Mouse (Mus musculus): Measurements from ENCODE around the gene Kif23. TPM values are rescaled to one million over a fixed set of nuclear protein-coding genes. Genes with fewer than 3 reads are reported as not detected.

Gene Kif23
- total RNA-seq, 2 experiments from 2014 or later = 59.4 to 95.0 TPM

- no peak for ATAC-seq (replicated peaks; ENCODE audit: low FRiP score, low TSS enrichment, poor library complexity, severe bottlenecking)
These were observed 74.7 kb downstream of the Kif23 start for GRCm38 (mm10) chr9:61871839-61872238.

GRCm38 (mm10) chr9:61867659-61868058 is 78.9 kb downstream of the Kif23 start:
- no peak for ATAC-seq (replicated peaks; ENCODE audit: low FRiP score, low TSS enrichment, poor library complexity, severe bottlenecking)

Other genes with a start within 250 kb of the Kif23 start
- 5,809 and 5,838 TPM in 2 replicates for gene Rplp1, start 32.2 kb downstream of the Kif23 start, total RNA-seq (2014; fragmentation: Nextera tagmentation)
- gene Rplp1, start 32.2 kb downstream of the Kif23 start, total RNA-seq (2017) = 6,867 and 6,903 TPM in 2 replicates
- 1.5 TPM in 1 of 2 replicates, not detected in the other for gene Paqr5, start 80.1 kb upstream of the Kif23 start, total RNA-seq (2014; fragmentation: Nextera tagmentation)
- gene Paqr5, start 80.1 kb upstream of the Kif23 start, total RNA-seq (2017) = 0.65 TPM in 1 of 2 replicates, not detected in the other
- 7.5 and 8.5 TPM in 2 replicates for gene Glce, start 175.9 kb upstream of the Kif23 start, total RNA-seq (2014; fragmentation: Nextera tagmentation)
- gene Glce, start 175.9 kb upstream of the Kif23 start, total RNA-seq (2017) = 8.3 and 8.4 TPM in 2 replicates

All from megakaryocyte-erythroid progenitor cell, adult 5-6 weeks (primary cell).